Mouse (Mus musculus) G1E (cell line): ENCODE results near the gene Trib3.

Experiments used
- GATA1 ChIP-seq: IDR thresholded peaks from 2 replicates; pipeline ENCODE4 v1.6.1; 2012; ENCODE audit warnings: borderline replicate concordance, low read length, inconsistent platforms, mixed read lengths
- TAL1 ChIP-seq: conservative IDR thresholded peaks from 2 replicates; pipeline ENCODE4 v1.6.1; 2012; ENCODE audit warnings: low read depth, low read length, inconsistent platforms, mixed read lengths

DNA sequence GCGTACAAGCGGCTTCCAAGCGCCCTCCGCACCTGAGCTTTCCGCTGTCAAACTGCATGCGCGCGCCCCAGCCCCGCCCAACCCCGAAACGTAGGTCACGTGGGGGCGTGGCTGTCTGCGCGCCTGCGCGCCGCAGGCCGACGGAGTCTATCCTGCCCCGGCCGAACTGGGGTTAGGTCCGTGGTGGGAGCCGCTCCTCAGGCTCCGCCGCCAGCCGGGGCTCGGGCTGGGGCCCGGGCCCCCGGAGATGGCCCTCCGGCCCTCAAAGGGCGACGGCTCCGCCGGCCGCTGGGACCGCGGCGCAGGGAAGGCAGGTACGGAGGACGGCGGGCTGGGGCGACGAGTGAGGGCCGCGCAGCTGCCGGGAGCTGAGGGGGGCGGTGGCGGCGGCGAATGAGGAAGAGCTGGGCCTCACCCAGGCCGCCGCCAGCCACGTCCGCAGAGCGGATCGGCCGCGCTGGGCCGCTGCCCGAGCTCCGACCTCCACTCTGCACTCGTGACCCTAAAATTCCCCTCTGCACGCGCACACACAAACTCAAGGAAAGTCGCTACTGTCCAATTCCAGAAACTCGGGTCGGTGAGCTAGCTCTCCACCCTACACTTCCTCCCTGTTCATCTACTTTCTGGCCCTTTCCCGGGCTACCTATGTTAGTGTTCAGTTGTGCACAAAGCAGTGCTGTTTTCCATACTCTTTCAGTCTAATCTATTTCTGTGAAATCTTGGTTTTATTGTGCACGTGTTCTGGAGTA, 49.9 kb downstream of the Trib3 start, which contains the start of gene Tbc1d20:
- TF ChIP-seq TAL1 (no peak), GATA1 (no peak)
